Mouse (Mus musculus) retina, embryonic 14.5 days (tissue): Measurements from ENCODE around the gene Iars2.
A peak's percentile ranks its signal among the peaks of the same experiment; 100 is the strongest.

ENCODE experiments used
- DNase-seq: peaks from one replicate; pipeline ENCODE4 v3.0.0-alpha.2; 2015; ENCODE audit warnings: low spot score

Iars2 gene

DNA sequence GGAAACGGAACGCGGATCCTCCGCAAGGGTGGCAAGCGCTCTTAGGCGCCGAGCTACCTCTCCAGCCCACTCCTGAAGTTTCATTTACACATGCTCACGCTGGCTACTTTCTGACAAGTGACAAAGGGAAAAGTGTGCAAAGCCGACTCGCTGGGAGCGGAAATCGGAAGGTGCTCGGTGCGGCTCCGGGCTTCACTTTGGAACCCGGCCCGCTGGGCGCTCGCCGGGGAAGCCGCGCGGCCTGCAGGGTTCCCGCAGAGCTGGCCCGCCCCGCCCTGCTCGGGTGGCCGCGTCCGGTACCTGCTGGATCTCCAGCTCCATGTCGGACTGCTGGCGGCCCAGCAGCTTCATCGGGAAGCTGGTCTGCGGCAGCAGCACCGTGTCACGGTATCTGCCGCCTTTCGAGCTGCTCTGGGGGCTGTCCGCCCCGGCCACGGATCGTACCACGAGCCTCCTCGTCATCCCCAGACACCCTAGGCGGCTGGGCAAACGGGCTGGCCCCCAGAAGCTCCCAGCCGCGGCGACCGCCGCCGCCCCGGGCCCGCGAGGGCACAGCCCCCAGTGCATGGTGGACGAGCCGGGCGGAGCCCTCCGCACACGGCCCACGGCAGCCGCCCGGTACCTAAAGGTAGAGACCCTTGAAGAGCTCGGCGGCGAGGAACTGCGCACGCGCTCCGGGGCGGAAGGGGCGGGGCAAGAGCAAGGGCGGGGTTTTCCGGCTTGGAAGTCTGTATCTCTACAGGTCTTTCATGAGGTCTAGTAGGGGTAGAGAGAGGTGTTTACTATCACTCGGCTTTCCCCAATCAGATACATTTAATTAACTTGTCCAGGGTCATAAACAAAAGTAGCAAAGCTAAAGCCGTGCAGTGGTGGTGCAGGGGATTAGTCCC, at the start of gene Iars2:
TSS of gene Iars2 (minus strand) at position 676 of the 890 bp plus-strand sequence.
- peak; percentile 92 for DNase-seq

GRCm38 (mm10) chr1:185377429-185377828, 48.2 kb upstream of the Iars2 start:
- DNase-seq, result no peak

DNA sequence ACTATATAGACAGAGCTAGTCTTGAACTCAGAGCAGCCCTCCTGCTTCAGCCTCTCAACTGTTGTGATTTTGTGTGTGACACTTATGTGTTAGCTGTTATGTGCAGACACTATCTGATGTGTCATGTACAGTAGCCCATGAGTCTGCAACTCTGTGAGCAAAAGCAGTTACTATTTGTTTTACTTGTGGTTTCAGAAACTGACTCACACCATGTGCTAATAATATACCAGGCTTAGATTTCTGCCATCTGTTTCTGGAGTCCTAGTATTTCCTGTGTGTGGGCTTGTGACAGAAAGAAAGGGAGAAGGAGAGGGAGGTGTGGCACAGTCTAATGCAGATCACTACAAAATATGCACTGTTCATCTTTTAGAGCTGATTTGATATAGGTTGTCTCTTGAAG, 47.2 kb upstream of the Iars2 start:
- DNase-seq, result no peak

- DNase-seq, result no peak
Observed at GRCm38 (mm10) chr1:185369979-185370378, 40.8 kb upstream of the Iars2 start.

- no peak for DNase-seq
Observed at GRCm38 (mm10) chr1:185367383-185367782, 38.2 kb upstream of the Iars2 start.

- peak; percentile 1 for DNase-seq
Observed at GRCm38 (mm10) chr1:185364183-185364540, 35.0 kb upstream of the Iars2 start.

GRCm38 (mm10) chr1:185363526-185364182, 34.5 kb upstream of the Iars2 start:
- DNase-seq, result peak; percentile 70

- peak; percentile 99 for DNase-seq
Observed at GRCm38 (mm10) chr1:185362677-185363520, 33.7 kb upstream of the Iars2 start, which contains the start of gene Eprs. TSS of gene Eprs (plus strand) at chr1:185363044.

DNA sequence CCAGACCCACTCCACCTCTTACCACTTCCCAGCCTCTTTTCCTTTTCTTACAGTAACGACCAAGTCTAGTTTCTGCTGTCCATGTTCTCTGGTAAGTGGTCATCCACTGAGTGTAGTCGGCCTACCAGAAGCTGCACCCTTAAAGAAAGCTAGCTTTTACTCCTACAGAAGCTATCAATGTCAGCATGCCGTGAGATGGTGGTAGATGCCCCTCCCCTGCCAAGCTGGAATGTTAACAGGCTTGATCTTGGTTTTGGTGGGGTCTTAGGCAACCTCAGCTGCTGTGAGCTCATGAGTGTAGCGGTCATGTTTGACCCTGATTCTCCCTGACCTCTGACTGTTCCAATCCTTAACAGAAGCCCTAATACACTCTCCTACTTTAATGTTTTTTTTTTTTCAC, 29.0 kb upstream of the Iars2 start:
- DNase-seq, result no peak

- no peak for DNase-seq
Observed at GRCm38 (mm10) chr1:185356246-185356645, 27.1 kb upstream of the Iars2 start.

GRCm38 (mm10) chr1:185354731-185355130, 25.5 kb upstream of the Iars2 start:
- DNase-seq, result no peak

DNA sequence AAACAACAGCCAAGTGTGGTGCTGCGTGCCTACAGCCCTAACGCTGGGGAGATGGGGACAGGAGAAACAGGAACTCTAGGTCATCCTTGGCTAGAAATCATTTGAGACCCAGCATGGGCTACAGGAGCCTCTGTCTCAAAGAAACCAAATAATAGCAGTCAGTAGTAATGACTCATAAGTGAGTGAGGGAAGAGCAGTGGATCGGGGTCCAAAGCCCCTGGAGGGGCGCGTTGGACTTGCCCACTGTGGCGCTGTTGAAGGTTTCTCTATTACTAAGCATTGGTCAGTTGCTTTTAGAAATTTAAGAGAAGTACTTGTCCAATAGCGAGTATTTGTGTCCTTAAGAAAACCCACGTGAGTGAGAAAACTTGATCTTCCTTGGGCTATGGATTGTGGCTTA, 24.2 kb upstream of the Iars2 start:
- no peak for DNase-seq

- DNase-seq, result no peak
Observed at GRCm38 (mm10) chr1:185352151-185352550, 23.0 kb upstream of the Iars2 start.

DNA sequence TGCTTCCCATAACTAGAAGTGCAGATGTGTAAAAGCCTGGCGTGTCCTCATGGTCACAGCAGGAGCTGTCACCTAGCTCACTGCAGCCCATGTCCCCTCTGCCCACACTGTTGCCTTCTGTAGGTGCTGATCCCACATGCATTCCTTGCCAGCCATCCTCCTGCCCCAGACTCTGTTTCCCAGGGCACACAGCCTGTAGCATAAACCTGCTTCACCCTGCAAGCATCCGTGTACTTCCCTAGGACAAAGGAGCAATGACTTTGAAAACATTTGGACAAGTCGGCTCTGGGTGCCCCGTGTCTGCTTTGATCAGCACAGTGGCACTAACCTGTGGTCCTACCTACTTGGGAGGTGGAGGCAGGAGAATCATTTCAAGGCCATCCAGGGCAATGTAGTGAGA, 21.4 kb upstream of the Iars2 start:
- no peak for DNase-seq

DNA sequence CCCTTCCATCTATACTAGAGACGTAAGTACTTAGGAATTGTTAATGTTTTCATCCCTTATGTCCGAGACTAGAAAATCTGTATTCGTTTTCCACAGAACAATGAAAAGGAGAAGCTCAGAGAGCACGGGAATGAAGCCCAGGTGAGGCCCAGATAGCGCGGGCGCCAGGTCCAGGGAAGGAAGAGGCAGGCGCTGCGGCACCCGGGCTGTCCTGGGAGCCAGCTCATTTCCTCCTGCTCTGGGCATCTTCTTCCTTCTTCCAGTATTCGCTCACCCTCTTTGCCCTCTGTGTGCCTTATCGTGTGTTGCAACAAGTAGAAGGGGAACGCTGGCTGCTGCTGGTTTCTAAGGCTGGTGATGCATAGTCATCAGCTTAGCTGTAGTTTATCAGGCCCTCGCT, 20.5 kb upstream of the Iars2 start:
- no peak for DNase-seq

GRCm38 (mm10) chr1:185346188-185346587, 17.0 kb upstream of the Iars2 start:
- no peak for DNase-seq

DNA sequence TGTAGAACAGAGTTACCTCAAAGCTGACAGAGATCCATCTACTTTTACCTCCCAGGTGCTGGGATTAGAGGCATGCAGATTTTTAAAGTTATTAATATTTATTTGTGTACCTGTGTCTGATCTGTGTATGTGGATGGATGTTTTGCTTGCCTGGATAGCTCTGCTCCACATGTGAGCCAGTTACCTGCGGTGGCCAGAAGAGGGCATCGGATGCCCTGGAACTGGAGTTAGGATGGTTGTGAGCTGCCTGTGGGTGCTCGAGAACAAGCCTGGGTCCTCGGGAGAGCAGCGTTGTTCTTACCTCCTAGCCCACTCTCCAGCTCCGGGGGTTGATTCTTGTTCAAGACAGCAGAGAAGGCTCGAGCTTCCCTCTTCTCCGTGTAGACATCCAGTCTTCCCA, 14.2 kb upstream of the Iars2 start:
- DNase-seq, result no peak

GRCm38 (mm10) chr1:185342441-185342840, 13.2 kb upstream of the Iars2 start:
- no peak for DNase-seq

DNA sequence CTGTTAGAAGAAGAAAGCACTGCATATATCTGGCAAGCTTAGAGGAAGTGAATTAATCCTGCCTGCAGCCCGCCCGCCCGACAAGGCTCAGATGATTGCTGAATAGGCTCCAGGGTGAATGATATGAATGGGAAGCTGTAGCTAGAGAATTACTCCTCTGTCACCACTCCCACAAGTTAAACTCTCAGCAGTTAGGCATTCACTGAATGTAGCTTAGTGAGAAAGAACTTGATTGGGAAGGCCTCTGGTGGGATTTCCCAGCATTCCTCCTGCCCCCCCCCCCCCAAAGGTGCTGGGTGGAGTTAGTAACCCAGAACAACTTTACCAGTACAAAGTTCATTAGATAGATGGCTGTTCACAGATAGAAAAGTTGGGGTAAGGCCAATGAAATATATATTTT, 7.3 kb upstream of the Iars2 start:
- DNase-seq, result no peak

- DNase-seq, result no peak
Observed at GRCm38 (mm10) chr1:185335231-185335765, 6.1 kb upstream of the Iars2 start.

GRCm38 (mm10) chr1:185334136-185334535, 4.9 kb upstream of the Iars2 start:
- no peak for DNase-seq

GRCm38 (mm10) chr1:185333651-185334050, 4.5 kb upstream of the Iars2 start:
- DNase-seq, result no peak
